ENCODE assay signal across 23 mouse cellular contexts in the genomic region with DNA sequence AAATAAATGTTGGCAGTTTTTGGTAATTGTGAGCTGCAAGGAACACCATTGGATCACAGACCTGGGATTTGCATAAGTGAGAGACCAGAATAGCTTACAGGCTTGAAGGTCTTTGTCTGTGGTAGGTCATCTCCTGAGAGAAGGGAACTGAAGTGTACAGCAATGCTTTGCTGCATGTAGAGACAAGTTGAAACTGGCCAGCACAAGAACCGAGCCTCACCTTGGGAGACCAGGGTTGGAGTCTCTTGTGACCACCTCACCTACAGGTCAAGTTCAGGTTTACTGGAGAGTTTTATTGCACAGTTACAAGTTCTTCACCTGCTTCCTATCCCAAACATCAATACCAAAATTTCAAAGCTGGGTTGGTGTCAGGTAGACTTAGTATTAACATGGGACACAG. TPM values are rescaled to one million over a fixed set of nuclear protein-coding genes. Genes with fewer than 3 reads are reported as not detected.
DNase-seq lines count a peak whose midpoint lies in the region; TF ChIP-seq lines count a peak whose summit lies in the region.
"Had no signal": no experiment of that assay in that cellular context is flagged by ENCODE, and none has a peak within 500 bp of the region (broad histone marks: within the 10 kb centered on the region; RNA-seq: fewer than 3 reads in every experiment).

No protein-coding gene starts in this region.

- in situ Hi-C loops in CH12.LX (cut with MboI; ENCODE audit: low pct_ligation_motif_present, low pct_unique_long_range_greater_than_20kb, low sequenced_read_pairs) = no loop called here

- H3K36me3 ChIP-seq in CH12.LX (replicated peaks in 1 of 2; ENCODE audit: control insufficient read depth in 1 of 2, insufficient read depth in 1 of 2, low read length in 1 of 2) = peaks cover 75 to 99% of the 10 kb centered on the region in 2 experiments
- H3K36me3 ChIP-seq: G1E had no signal

- TF ChIP-seq CTCF in CH12.LX (conservative IDR thresholded peaks at IDR 0.05 in 1 of 2, IDR thresholded peaks at IDR 0.05 in 1 of 2; ENCODE audit: low read depth in 2 of 2, low read length in 2 of 2) = no peak

- no peak overlapping the region for H3K4me2 ChIP-seq in CH12.LX (ENCODE audit: insufficient read depth, low read depth, poor library complexity, severe bottlenecking)

- no peak overlapping the region for H3K27ac ChIP-seq in CH12.LX (ENCODE audit: insufficient read depth, low read depth)

- no peak for TF ChIP-seq EP300 in CH12.LX (IDR thresholded peaks at IDR 0.05; ENCODE audit: low read length)

- DNase-seq in CH12.LX (ENCODE audit: extremely low read depth) = peak; percentile 28
- DNase-seq in heart, postnatal 14 days = no peak
- DNase-seq: adrenal gland, adult 2 months; adrenal gland, adult 8-10 months; adrenal gland, postnatal 10 days; adrenal gland, postnatal 14 days; adrenal gland, postnatal 25 days; adrenal gland, postnatal 36 days; B cell, adult 2 months; cerebellum, adult 11 months; cerebellum, adult 11-12 months; cerebellum, adult 18-20 months; cerebellum, adult 2 months; cerebellum, adult 8-10 months had no signal

- dilution Hi-C loops in CH12.LX (cut with MboI; ENCODE audit: extremely low pct_ligation_motif_present, extremely low pct_unique_long_range_greater_than_20kb, low sequenced_read_pairs) = no loop called here

- H3K4me3 ChIP-seq in CH12.LX (replicated peaks in 1 of 3; ENCODE audit: low read depth in 2 of 3, low read length in 2 of 3, poor library complexity in 1 of 3) = no peak overlapping the region

- peaks cover 14 to 35% of the 10 kb centered on the region in 2 experiments for H3K4me1 ChIP-seq in CH12.LX (ENCODE audit: control insufficient read depth in 1 of 2, insufficient read depth in 2 of 2)

- TF ChIP-seq POLR2A in CH12.LX (IDR thresholded peaks at IDR 0.05; ENCODE audit: low read depth, low read length) = no peak

- intact Hi-C loops in heart, postnatal 14 days (cut with DNase I) = no loop called here

- H3K27me3 ChIP-seq in CH12.LX (replicated peaks) = no peaks in the 10 kb centered on the region
- H3K27me3 ChIP-seq: Patski had no signal

- no peak overlapping the region for H3K9ac ChIP-seq in CH12.LX (ENCODE audit: insufficient read depth, low read depth)

- no peaks in the 10 kb centered on the region for H3K9me3 ChIP-seq in CH12.LX (replicated peaks; ENCODE audit: low read length)

- TF ChIP-seq RAD21 in CH12.LX (IDR thresholded peaks at IDR 0.05; ENCODE audit: low read depth, low read length) = no peak

- no peaks in the 10 kb centered on the region for H3K79me2 ChIP-seq in CH12.LX (replicated peaks; ENCODE audit: control insufficient read depth, extremely low read depth, insufficient read depth, poor library complexity, severe bottlenecking)

TF ChIP-seq in CH12.LX, 34 proteins besides CTCF, POLR2A, EP300 and RAD21:
- TF ChIP-seq MEF2A (IDR thresholded peaks at IDR 0.05; ENCODE audit: borderline replicate concordance, low read depth, low read length) (peak; percentile 57; the same call in 1 of the 2 replicates), CHD1 (IDR thresholded peaks at IDR 0.05; ENCODE audit: low read depth, low read length) (peak; percentile 92), ZKSCAN1 (IDR thresholded peaks at IDR 0.05; ENCODE audit: borderline replicate concordance, low read depth, low read length) (no peak), SIN3A (IDR thresholded peaks at IDR 0.05; ENCODE audit: low read length) (no peak)

RNA-seq across cellular contexts. Expression of gene Igsf9b, which starts 40.2 kb away (rescaled TPM):
- total RNA-seq in CH12.LX (2012; rRNA removed) (7.4 and 12.4 TPM in 2 replicates), CH12.LX (2014; rRNA removed) (1.8 and 2.0 TPM in 2 replicates)
- 4.5 and 5.2 TPM in 2 replicates for polyA plus RNA-seq in CH12.LX (2012; ENCODE audit: insufficient read length, low read depth)
- total RNA-seq in heart, postnatal 14 days (2021) = 1 to 10 TPM; 7.0 to 8.0 TPM
- total RNA-seq: MEL had no signal
- polyA plus RNA-seq: G1E had no signal

RNA-seq across cellular contexts. Expression of gene Spata19, which starts 57.4 kb away (rescaled TPM):
- total RNA-seq in CH12.LX (2012; rRNA removed) (not detected in 2 replicates), CH12.LX (2014; rRNA removed) (not detected in 2 replicates)
- not detected in 2 replicates for polyA plus RNA-seq in CH12.LX (2012; ENCODE audit: insufficient read length, low read depth)
- not detected for total RNA-seq in heart, postnatal 14 days (2021)
- total RNA-seq: adrenal gland, adult 18-20 months; adrenal gland, adult 2 months; adrenal gland, adult 8-10 months; adrenal gland, postnatal 10 days; adrenal gland, postnatal 14 days; adrenal gland, postnatal 25 days; adrenal gland, postnatal 36 days; adrenal gland, postnatal 4 days; ES-E14; MEL had no signal
- polyA plus RNA-seq: activated CD4-positive, CD25-positive, alpha-beta regulatory T cell, adult 4 months; adrenal gland, adult 2 months; C2C12; CD4-positive, CD25-positive, alpha-beta regulatory T cell, adult 4 months; G1E; Patski had no signal
